Mouse (Mus musculus) spleen, postnatal 14 days (tissue): ENCODE results near the gene Vmac.

ENCODE experiments used
- DNase-seq, 2 experiments: peaks; one replicate each; pipeline ENCODE4 v3.0.0; 2021 to 2022; ENCODE audit warnings: low spot score in 2 of 2

Vmac gene

DNA sequence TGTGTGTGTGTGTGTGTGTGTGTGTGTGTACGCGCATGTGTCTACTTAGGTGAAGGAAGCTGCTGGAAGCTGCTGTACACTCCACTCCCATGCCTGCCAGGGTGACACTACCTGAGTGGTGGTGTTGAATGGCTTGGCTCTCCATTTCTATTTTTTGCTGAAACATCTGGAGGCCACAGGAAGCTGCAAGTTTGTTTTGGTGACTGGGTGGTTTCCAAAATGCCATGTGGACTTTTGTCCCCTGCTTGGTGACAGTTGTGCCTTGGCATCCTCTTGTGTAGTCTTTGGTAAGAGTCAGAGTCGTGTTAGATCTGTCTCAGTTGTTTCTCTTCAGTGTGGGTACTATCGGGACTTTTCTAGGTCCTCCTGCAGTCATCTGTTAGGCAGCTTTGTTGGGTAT, 31.0 kb downstream of the Vmac start:
- DNase-seq = no peak

DNA sequence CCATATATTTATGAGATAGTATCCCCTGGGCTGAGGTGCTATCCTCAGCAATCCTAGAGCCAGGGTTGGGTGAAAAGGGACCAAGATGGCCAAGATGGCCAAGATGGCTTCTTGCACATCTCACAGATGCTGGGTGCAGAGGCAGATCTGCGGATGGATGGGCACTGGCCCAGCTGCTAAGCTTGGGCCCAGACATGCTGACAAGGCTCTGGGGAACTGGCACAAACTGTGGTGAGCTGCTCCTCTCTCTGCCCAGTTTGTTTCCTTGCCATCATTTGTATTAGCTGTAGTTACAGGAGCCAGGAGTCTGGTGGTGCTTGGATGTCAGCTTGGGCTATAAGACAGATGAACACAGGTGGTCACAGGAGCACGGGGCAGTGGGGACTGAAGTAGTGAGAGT, 33.2 kb downstream of the Vmac start:
- no peak for DNase-seq

DNA sequence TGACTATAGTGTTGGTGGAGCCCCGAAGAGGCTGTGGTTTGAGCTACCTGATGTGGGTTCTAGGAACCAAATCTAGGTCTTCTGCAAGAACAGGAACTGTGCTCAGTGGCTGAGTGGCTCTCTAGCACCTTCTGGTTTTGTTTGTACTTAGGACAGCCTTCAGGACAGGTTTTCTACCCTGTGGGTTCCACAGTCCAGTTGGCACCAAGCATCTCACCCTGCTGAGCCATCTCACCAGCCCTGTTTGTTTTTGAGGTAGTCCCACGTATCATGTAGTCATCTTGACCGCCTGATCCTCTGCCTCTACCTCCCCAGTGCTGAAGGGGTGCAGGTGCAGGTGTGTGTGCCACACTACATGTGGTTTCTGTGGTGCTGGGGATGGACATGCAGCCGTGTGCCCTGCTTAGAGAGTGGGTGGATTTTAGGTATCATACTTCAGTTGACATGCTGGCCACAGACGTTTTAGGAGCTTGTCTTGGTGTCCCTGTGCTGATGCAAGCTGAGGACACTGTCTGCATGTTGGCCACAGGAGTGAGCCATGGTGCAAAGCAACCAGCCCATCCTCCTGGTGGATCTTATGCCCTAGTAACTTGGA, 34.2 kb downstream of the Vmac start:
- no peak for DNase-seq

DNA sequence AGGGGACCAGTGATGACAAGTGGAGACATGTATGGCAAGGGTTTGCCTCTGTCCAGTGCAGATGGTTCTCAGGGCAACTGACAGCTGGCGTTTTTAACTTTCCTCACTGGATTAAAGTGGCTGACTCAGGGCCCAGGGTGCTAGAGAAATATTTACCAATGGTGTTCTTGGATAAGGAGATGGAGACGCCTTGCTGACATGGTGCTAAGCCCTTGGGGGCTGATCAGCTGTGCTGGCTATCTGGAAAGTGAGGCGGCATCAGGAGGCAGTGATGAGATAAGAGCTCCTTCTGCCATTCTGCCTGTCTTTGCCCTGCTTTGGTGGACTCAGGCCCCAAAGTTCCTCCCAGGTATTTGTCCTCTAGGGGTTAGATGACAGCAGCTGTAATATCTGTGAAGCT, 34.9 kb downstream of the Vmac start:
- DNase-seq = no peak

DNA sequence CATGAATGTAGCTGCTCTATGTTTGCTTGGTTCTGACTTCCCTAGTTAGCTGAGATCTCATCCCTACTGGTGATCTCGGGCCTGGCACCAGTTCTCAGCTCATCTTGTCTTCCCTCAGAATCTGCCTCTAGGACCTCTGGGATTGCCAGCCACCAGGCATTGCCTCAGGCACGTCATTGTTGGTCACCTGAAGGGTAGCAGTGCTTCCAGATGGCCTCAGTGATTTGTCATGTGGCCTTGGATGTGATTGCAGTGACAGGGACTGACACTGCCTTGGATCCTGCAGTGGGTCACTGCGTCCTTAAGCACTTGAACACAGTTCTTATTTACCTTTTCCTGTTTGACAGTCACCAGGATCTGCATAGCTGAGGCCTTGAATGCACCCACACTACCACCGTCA, 36.0 kb downstream of the Vmac start:
- DNase-seq = no peak

DNA sequence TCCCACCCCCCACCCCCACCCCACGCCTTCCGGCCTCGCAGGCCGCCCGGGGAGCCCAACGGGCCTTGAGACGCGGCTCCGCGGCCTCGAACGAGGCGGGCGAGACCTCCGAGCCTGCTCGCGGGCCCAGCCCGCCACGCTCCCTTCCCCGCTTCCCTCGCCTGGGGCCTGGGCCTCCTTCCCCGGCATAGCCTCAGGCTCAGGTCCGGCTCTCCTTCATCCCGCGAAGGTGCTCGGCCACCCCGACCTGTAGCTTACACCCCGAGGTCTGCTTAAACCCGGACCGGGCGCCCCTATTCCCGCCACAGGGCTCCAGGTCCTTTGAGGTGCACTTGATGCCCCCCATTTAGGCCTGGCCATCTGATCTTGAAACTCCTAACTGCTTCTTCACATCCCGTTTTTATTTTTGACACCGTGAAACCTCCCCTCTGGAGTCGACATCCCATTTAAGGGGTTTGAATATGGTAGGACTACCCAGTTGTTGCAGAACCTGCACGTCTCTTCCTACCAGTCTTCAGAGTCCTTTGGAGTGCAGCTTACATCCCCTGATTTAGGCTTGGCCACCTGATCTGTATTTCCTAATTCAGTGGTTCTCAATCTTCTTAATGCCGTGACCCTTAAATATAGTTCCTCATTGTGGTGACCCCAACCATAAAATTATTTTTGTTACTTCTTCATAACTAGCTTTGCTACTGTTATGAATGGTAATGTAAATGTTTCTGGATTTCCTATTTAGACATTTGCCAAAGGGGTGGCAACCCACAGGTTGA, 44.0 kb downstream of the Vmac start:
- peak; percentile 22 for DNase-seq

DNA sequence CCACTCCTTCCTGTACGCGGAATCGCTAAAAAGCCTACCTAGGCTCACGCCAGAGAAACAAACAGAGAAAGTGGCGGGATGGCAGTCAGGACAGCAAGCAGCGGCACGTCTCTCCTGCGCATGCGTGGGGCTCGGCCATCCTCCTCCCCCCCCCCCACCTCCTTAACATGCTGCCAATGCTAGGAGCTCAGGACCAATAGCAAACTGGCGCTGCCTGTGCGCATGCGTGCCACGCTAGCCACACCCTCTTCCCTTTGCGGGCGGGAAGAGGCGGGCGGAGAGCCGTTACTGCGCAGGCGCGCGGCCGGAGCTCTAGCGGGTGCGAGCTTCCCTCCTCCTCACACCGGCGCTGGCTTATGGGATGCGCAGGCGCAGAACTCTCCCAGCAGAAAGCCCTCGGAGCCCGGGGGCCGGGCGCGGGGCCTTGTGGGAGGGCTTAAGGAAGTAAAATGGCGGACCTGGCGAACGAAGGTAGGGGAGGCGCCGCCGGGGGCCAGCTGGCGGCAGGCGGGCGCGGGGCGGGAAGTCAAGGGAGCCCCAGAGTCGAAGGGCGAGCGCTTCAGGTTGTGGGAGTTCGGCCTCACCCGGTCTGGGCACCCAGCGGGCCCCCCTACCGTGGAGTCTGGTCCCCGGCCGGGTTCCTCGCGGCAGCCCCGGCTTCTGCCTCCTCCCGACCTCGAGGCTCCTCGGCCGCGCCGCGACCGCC, 44.7 kb downstream of the Vmac start, which contains the start of gene Ranbp3:
TSS of gene Ranbp3 (plus strand) at position 354 of the 706 bp plus-strand sequence.
- DNase-seq = peak; percentile 99

DNA sequence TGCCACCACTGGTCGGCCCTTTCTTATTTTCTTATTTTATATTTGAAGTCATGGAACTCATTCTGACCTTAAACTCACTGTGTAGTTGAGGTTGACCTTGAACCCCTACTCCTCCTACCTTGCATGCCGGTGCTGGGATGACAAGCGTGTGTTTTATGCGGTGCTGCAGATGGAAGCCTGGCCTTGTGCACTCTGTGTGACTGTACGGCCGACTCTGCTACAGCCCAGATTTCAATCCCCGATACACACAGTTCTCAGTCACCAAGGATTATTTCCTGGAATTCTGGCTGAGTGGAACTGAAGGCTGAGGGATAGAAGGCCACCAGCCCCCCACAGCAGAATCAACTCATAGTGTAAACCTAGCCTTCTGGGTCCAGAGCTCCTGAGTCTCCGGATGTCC, 48.1 kb downstream of the Vmac start:
- DNase-seq = no peak

DNA sequence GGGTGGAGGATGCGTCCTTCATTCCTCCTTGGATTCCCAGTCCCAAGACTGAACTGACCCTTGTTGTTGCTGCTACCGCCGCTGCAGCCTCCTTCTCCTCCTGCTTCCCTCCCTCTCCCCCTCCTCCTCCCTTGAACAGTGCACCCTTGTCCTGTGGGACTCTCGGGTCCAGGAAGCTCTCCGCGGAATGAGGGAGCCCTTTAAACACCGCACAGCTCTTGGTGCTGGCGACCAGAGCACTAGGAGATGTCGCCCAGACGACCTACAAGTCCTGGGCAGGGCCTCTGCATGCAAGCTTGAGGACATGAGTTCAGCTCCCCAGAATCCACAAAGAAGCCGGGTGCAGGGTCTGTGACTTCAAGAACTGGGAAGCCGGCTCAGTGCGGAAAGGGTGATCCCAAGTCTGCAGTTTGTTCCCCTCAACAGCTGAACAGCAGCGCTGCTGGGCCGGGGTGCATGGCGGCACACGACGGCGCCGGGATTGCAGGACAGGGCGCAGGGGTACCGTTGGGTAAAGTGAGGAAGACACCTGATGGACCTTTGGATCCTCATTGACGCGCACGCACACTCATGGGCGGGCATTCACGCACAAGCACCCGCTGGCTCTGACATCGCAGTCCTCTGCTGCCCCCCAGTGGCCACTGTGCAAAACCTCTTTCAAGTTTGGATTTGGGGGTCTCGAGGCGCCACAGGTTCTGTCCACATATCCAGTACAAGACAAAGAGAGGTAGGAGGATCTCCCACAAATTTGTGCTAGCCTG, 49.3 kb downstream of the Vmac start:
- peak; percentile 60 to 80 for DNase-seq

DNA sequence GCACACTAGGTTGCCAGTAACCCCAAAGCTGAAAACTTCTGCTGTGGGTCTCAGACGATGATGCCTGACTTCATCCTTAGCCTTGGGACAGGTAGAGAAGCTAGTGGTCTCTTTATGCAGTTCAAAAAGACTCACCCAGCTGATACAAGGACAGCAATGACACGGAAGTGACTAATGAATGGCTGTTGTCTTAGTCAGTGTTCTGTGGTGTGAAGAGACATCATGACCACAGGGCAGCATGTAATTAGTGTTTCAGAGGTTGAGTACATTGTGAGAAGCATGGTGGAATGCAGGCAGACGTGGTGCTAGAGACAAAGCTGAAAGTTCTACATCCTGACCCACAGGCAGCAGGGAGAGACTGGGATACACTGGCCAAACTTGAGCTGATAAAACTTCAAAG, 50.2 kb downstream of the Vmac start:
- DNase-seq = no peak

DNA sequence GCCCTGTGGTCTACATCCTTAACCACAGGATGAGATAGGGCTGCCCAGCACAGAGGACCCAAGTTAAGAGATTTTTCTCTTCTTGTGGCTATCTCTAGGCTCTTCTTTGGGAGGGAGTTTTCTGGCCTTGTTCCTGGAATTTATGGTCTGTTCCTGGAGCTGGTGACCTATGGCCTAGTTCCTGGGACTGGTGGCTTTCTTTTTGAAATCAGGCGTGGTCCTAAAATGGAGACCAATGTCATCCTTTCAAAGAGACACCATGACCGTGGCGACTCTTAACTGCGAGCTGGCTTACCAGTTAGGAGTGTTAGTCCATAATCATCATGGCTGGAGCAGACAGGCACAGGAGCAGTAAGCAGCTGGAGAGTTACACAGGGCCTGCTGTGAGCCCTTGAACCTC, 51.4 kb downstream of the Vmac start:
- no peak for DNase-seq

DNA sequence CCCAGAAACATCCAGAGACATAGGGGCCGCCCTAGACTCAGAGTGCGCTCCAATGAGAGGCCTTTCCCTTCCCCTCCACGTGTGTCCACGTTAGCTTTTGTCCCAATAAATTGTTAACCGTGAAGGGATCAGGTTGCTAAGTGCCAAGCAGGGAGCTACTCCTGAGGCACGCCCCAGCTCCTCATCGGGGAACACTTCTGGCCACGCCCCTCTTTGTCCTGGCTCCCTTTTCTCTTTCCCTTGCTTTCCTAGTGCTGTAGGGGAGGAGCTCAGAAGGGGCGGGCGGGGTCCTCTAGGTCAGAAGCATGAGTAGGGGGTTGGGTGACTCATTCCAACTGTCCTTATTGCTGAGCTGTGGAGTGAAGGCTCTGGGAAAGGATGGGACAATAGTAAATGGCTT, 53.5 kb downstream of the Vmac start:
- DNase-seq = no peak
